Mouse (Mus musculus): Measurements from ENCODE around the gene Nr6a1. TPM values are rescaled to one million over a fixed set of nuclear protein-coding genes. Genes with fewer than 3 reads are reported as not detected.

The Nr6a1 gene
- total RNA-seq, 1 experiment, result 40.7 TPM

DNA sequence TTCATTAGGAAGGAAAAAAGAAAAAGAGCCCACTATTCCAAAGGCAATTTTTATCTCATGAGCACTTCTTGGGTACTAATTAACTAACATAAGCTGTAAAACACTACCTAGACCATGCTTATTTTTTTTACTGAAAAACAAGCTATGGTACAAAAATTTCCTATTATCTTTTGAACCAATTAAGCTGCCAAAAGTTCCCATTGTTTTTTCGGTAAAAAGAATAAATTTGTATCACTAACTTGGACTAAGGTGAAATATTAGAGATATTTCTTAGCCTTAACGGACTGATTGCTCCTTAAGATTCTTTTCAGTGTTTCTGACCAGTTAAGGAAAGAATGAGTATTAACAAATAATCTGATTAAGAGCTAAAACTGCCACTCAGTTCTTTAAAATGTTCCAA is 3.6 kb downstream of the Nr6a1 start:
- DNase-seq (ENCODE audit: low read depth, low spot score), result no peak
- no peak overlapping the region for H3K9ac ChIP-seq (ENCODE audit: insufficient read depth, low read depth, low read length, poor library complexity, severe bottlenecking)
- in situ Hi-C loops (cut with MboI; ENCODE audit: low sequenced_read_pairs in 2 of 2, unreplicated experiment in 2 of 2), result no loop called here

DNA sequence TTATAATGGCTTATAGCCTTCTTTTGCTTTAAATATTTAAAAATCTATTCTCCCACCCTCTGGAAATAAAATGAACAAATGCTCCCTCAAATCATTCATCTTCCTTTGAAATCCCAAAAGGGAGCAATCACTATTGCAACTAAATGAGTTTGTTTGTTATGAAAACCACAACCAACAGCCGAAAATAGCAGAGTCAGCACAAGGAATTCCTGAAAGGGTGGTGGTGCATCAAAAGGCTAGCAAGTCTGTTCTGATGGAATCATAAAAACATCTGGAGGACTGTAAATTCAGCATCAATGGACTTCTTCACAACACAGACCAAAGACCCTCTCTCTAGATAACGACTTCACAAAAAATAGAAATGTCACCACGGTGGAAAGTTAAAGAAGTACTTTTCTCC is 4.0 kb downstream of the Nr6a1 start:
- no peak overlapping the region for H3K9ac ChIP-seq (ENCODE audit: insufficient read depth, low read depth, low read length, poor library complexity, severe bottlenecking)
- H3K9me3 ChIP-seq (ENCODE audit: control insufficient read depth, insufficient read depth, low read depth, low read length), result no peaks in the 10 kb centered on the region
- no peaks in the 10 kb centered on the region for H3K4me1 ChIP-seq (ENCODE audit: control insufficient read depth in 2 of 2, insufficient read depth in 2 of 2, low read length in 2 of 2, poor library complexity in 1 of 2)
- no peaks in the 10 kb centered on the region for H3K36me3 ChIP-seq (ENCODE audit: control insufficient read depth, insufficient read depth, low read length, poor library complexity, severe bottlenecking)
- no peak for DNase-seq (ENCODE audit: low read depth, low spot score)
- H3K4me3 ChIP-seq (ENCODE audit: insufficient read depth in 1 of 2, low read depth in 1 of 2, low read length in 2 of 2, poor library complexity in 1 of 2, severe bottlenecking in 1 of 2), result no peak overlapping the region
- in situ Hi-C loops (cut with MboI; ENCODE audit: low sequenced_read_pairs in 2 of 2, unreplicated experiment in 2 of 2), result no loop called here
- no peak overlapping the region for H3K27ac ChIP-seq (ENCODE audit: insufficient read depth, low read depth, low read length, poor library complexity, severe bottlenecking)
- TF ChIP-seq ZC3H11A (IDR thresholded peaks at IDR 0.05; ENCODE audit: borderline replicate concordance, low read depth, low read length) (no peak), ZNF384 (IDR thresholded peaks at IDR 0.05; ENCODE audit: low read depth, low read length) (no peak), CHD2 (IDR thresholded peaks at IDR 0.05; ENCODE audit: low read depth, low read length) (no peak), MAFK (IDR thresholded peaks at IDR 0.05; ENCODE audit: insufficient read depth, low read depth, low read length) (peak; percentile 60; the same call in 1 of the 2 replicates), HCFC1 (IDR thresholded peaks at IDR 0.05; ENCODE audit: borderline replicate concordance, insufficient read depth, low read length) (no peak)

More for the DNA sequence above, 3.6 kb downstream of the Nr6a1 start:
- Histone ChIP-seq H3K27ac (ENCODE audit: insufficient read depth, low read depth, low read length, poor library complexity, severe bottlenecking) (no peak overlapping the region), H3K36me3 (ENCODE audit: control insufficient read depth, insufficient read depth, low read length, poor library complexity, severe bottlenecking) (no peaks in the 10 kb centered on the region), H3K4me1 (ENCODE audit: control insufficient read depth in 2 of 2, insufficient read depth in 2 of 2, low read length in 2 of 2, poor library complexity in 1 of 2) (no peaks in the 10 kb centered on the region), H3K4me3 (ENCODE audit: insufficient read depth in 1 of 2, low read depth in 1 of 2, low read length in 2 of 2, poor library complexity in 1 of 2, severe bottlenecking in 1 of 2) (no peak overlapping the region), H3K9me3 (ENCODE audit: control insufficient read depth, insufficient read depth, low read depth, low read length) (no peaks in the 10 kb centered on the region)
- TF ChIP-seq MAFK (IDR thresholded peaks at IDR 0.05; ENCODE audit: insufficient read depth, low read depth, low read length) (no peak), ZC3H11A (IDR thresholded peaks at IDR 0.05; ENCODE audit: borderline replicate concordance, low read depth, low read length) (no peak), HCFC1 (IDR thresholded peaks at IDR 0.05; ENCODE audit: borderline replicate concordance, insufficient read depth, low read length) (no peak), ZNF384 (IDR thresholded peaks at IDR 0.05; ENCODE audit: low read depth, low read length) (no peak), CHD2 (IDR thresholded peaks at IDR 0.05; ENCODE audit: low read depth, low read length) (no peak)

DNA sequence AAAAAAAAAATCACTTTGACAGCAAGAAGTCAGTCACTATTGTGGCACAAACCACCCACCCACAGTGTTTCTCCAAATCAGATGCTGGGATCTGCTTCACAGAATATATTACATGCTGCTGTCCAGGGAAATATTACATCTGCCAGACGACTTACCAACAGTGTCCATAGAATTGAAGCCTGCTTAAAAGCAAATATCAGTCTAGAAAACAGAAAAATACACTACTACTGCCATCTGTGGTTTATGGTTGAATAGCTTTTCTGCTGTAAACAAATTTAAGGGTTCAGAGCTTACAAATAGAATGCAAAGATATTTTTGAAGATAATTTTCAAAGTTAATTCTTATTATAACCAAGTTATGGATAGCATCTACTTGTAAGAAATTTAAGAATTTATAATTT is 6.1 kb downstream of the Nr6a1 start:
- no peak for TF ChIP-seq ZC3H11A (IDR thresholded peaks at IDR 0.05; ENCODE audit: borderline replicate concordance, low read depth, low read length)
- no peak for TF ChIP-seq MAFK (IDR thresholded peaks at IDR 0.05; ENCODE audit: insufficient read depth, low read depth, low read length)
- TF ChIP-seq CHD2 (IDR thresholded peaks at IDR 0.05; ENCODE audit: low read depth, low read length), result no peak
- TF ChIP-seq HCFC1 (IDR thresholded peaks at IDR 0.05; ENCODE audit: borderline replicate concordance, insufficient read depth, low read length), result no peak
- no peak for TF ChIP-seq ZNF384 (IDR thresholded peaks at IDR 0.05; ENCODE audit: low read depth, low read length)
- no peak for DNase-seq (ENCODE audit: low read depth, low spot score)
- Histone ChIP-seq H3K9me3 (ENCODE audit: control insufficient read depth, insufficient read depth, low read depth, low read length) (no peaks in the 10 kb centered on the region), H3K27ac (ENCODE audit: insufficient read depth, low read depth, low read length, poor library complexity, severe bottlenecking) (no peak overlapping the region), H3K36me3 (ENCODE audit: control insufficient read depth, insufficient read depth, low read length, poor library complexity, severe bottlenecking) (no peaks in the 10 kb centered on the region), H3K4me3 (ENCODE audit: insufficient read depth in 1 of 2, low read depth in 1 of 2, low read length in 2 of 2, poor library complexity in 1 of 2, severe bottlenecking in 1 of 2) (no peak overlapping the region), H3K9ac (ENCODE audit: insufficient read depth, low read depth, low read length, poor library complexity, severe bottlenecking) (no peak overlapping the region), H3K4me1 (ENCODE audit: control insufficient read depth in 2 of 2, insufficient read depth in 2 of 2, low read length in 2 of 2, poor library complexity in 1 of 2) (no peaks in the 10 kb centered on the region; a peak in 1 of 4 replicates)
- in situ Hi-C loops (cut with MboI; ENCODE audit: low sequenced_read_pairs in 2 of 2, unreplicated experiment in 2 of 2), result no loop called here

DNA sequence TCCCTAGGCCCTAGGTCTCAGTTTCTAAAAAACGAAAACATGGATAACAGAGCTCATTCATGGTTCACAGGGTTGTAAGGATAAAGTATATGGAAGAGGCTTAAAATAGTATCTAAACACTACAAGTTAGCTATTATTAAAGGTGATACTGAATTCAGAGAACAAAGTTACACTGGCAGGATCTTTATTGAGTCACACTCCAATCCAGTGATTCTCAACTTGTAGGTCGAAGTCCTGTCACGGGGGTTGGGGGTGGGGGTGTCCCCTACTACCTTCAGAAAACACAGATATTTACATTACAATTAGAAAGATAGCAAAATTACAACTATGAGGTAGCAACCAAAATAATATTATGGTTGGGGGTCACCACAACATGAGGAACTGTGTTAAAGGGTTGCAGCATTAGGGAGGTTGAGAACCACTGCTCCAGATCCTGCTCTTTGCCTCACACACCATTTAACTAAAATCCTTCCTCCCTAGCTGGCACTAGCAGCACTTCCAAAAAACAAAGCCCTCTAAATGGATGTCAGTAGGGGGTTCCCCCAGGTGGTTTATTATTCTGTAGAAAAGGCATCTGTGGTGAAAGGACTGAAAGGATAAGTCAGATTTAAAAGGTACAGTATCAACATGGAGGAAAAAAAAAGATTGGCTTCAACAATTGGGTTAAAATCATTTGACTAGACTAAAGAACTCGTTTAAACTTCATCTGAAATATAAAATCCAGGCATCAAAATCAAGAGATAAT is 10.4 kb downstream of the Nr6a1 start:
- in situ Hi-C loops (cut with MboI; ENCODE audit: low sequenced_read_pairs in 2 of 2, unreplicated experiment in 2 of 2), result no loop called here
- no peak for TF ChIP-seq ZC3H11A (IDR thresholded peaks at IDR 0.05; ENCODE audit: borderline replicate concordance, low read depth, low read length)
- no peak for TF ChIP-seq ZNF384 (IDR thresholded peaks at IDR 0.05; ENCODE audit: low read depth, low read length)
- no peak for TF ChIP-seq HCFC1 (IDR thresholded peaks at IDR 0.05; ENCODE audit: borderline replicate concordance, insufficient read depth, low read length)
- no peak for TF ChIP-seq CHD2 (IDR thresholded peaks at IDR 0.05; ENCODE audit: low read depth, low read length)
- no peak for TF ChIP-seq MAFK (IDR thresholded peaks at IDR 0.05; ENCODE audit: insufficient read depth, low read depth, low read length)
- Histone ChIP-seq H3K4me1 (ENCODE audit: control insufficient read depth in 2 of 2, insufficient read depth in 2 of 2, low read length in 2 of 2, poor library complexity in 1 of 2) (peaks cover 2 to 5% of the 10 kb centered on the region in 2 experiments; a peak in 2 of 4 replicates), H3K9me3 (ENCODE audit: control insufficient read depth, insufficient read depth, low read depth, low read length) (no peaks in the 10 kb centered on the region), H3K27ac (ENCODE audit: insufficient read depth, low read depth, low read length, poor library complexity, severe bottlenecking) (no peak overlapping the region), H3K36me3 (ENCODE audit: control insufficient read depth, insufficient read depth, low read length, poor library complexity, severe bottlenecking) (no peaks in the 10 kb centered on the region), H3K9ac (ENCODE audit: insufficient read depth, low read depth, low read length, poor library complexity, severe bottlenecking) (no peak overlapping the region), H3K4me3 (ENCODE audit: insufficient read depth in 1 of 2, low read depth in 1 of 2, low read length in 2 of 2, poor library complexity in 1 of 2, severe bottlenecking in 1 of 2) (no peak overlapping the region)
- no peak for DNase-seq (ENCODE audit: low read depth, low spot score)

Measured in ES-E14 (cell line).